Mouse (Mus musculus) hindbrain, embryonic 11.5 days (tissue): Measurements from ENCODE around the gene Nxph4. TPM values are rescaled to one million over a fixed set of nuclear protein-coding genes. Genes with fewer than 3 reads are reported as not detected.

ENCODE experiments used
- ATAC-seq: fragments of 200-750 bp; cut with Nextera tagmentation; 2 replicates; pipeline ENCODE4 v1.8.0; 2017; ENCODE audit warnings: mild to moderate bottlenecking, moderate TSS enrichment, moderate library complexity; ENCODE audit not compliant: low FRiP score
- DNase-seq: peaks from one replicate; pipeline ENCODE4 v3.0.0-alpha.2; 2015; ENCODE audit warnings: low spot score
- H3K27ac ChIP-seq: fragments of 300-500 bp; sonication (generic); 2 replicates; pipeline ENCODE4 v1.5.1; 2014; ENCODE audit warnings: mild to moderate bottlenecking, low read depth, low read length
- H3K27me3 ChIP-seq: fragments of 300-500 bp; sonication (generic); 2 replicates; pipeline ENCODE4 v1.6.1; 2014; ENCODE audit warnings: mild to moderate bottlenecking, low read length, moderate library complexity, mixed read lengths; ENCODE audit not compliant: control insufficient read depth, insufficient read depth
- H3K36me3 ChIP-seq: fragments of 300-500 bp; sonication (generic); 2 replicates; pipeline ENCODE4 v1.6.1; 2014; ENCODE audit warnings: mild to moderate bottlenecking, low read length, moderate library complexity, mixed read lengths; ENCODE audit not compliant: control insufficient read depth, insufficient read depth
- H3K4me1 ChIP-seq: fragments of 300-500 bp; sonication (generic); replicated peaks from 2 replicates; pipeline ENCODE4 v1.6.1; 2014; ENCODE audit warnings: low read length, mixed read lengths; ENCODE audit not compliant: control insufficient read depth, insufficient read depth
- H3K4me2 ChIP-seq: fragments of 300-500 bp; sonication (generic); replicated peaks from 2 replicates; pipeline ENCODE4 v1.6.1; 2014; ENCODE audit warnings: mild to moderate bottlenecking, low read depth, low read length
- H3K4me3 ChIP-seq: fragments of 300-500 bp; sonication (generic); 2 replicates; pipeline ENCODE4 v1.5.1; 2014; ENCODE audit warnings: low read depth, low read length
- H3K9ac ChIP-seq: fragments of 300-500 bp; sonication (generic); 2 replicates; pipeline ENCODE4 v1.6.1; 2014; ENCODE audit warnings: low read depth, low read length
- H3K9me3 ChIP-seq: fragments of 300-500 bp; sonication (generic); 2 replicates; pipeline ENCODE4 v1.6.1; 2016; ENCODE audit warnings: low read length; ENCODE audit not compliant: control insufficient read depth
- WGBS: fragments of 180-500 bp; shearing (Covaris S2); extraction: QIAGEN DNeasy Blood & Tissue Kit; methylation state at CpG from one replicate; pipeline ENCODE4 v1.1.7; 2014; 5-methylcytosine and 5-hydroxymethylcytosine counted together
- polyA plus RNA-seq: library from polyadenylated mRNA; unstranded; fragments of >200 nt; fragmentation: Nextera tagmentation; extraction: Ambion mirVana; gene quantifications from 2 replicates; pipeline ENCODE4 v1.2.1, GENCODE M21; 2014

Gene Nxph4
- polyA plus RNA-seq, 1 experiment from 2014 or later, result 59.8 TPM

DNA sequence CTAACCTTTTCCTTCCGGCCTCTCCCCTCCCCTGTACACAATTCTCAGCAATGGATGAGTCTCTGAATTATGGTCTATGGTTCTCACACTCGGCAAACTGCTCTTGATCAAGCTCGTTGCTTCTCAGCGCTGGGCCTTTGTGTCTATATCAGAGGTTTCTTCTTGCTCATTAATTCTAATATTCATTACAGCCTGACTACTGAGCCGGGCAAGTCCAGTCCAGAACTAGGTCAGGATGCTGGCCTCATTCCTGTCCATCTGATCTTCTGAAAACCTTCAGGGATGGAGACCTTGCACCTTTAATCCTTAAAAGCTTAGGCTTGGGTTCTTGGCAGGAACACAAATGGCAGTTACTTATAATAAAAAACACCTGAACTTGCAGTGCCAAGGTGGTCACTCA, 34.8 kb downstream of the Nxph4 start:
- Histone ChIP-seq H3K4me2 (no peak overlapping the region), H3K36me3 (peaks cover 6% of the 10 kb centered on the region)

DNA sequence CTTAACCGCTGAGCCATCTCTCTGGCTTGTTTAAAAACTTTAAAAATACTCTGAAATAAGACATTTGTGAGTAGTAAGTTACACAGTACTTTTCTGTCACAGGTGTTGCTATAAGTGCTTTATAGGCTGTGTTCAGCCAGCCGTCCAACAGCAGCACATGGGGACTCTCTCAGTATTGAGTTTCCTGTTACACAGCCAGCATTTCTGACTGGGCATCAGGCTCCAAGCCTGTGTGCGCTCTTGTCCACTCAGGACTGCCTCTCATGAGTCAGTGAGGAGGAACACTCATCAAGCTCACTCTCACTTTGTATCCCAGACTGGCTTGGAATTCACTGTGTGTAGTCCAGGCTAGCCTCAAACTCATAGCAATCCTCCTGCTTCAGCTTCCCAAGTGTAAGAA, 38.2 kb downstream of the Nxph4 start:
- no peak overlapping the region for H3K4me3 ChIP-seq
- ATAC-seq, result no peak
- 93% methylated on average over 3 of the region's 3 CpGs for WGBS

More for the DNA sequence above, 34.8 kb downstream of the Nxph4 start:
- Histone ChIP-seq H3K4me1 (no peaks in the 10 kb centered on the region), H3K27ac (no peak overlapping the region), H3K9ac (no peak overlapping the region), H3K4me3 (no peak overlapping the region), H3K27me3 (no peaks in the 10 kb centered on the region), H3K9me3 (no peaks in the 10 kb centered on the region)
- WGBS, result 87% methylated on average over 5 of the region's 5 CpGs
- DNase-seq (no peak), ATAC-seq (no peak)

DNA sequence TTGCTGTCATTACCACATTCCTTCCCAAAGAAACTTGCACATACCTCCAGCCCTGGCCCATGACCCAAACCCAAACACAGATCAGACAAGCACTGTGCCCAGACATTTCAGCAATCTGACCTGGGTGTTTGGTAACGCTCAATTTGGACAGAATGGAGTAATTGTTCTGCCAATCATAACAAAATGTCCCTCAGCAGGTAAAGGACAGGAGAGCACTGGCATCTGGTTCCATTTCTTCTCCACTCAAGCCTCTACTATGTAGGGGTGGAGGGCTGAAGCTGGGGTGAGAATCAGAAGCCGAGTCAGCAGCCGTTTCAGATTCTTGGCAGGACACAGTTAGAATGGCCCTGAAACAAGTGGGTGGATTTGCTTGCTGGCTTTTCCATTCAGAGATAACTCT, 42.2 kb downstream of the Nxph4 start:
- H3K27ac ChIP-seq, result no peak overlapping the region
- H3K27me3 ChIP-seq, result no peaks in the 10 kb centered on the region

More for the DNA sequence above, 38.2 kb downstream of the Nxph4 start:
- Histone ChIP-seq H3K4me1 (no peaks in the 10 kb centered on the region), H3K4me2 (no peak overlapping the region), H3K36me3 (peaks cover 11% of the 10 kb centered on the region), H3K9me3 (no peaks in the 10 kb centered on the region), H3K9ac (no peak overlapping the region), H3K27ac (no peak overlapping the region), H3K27me3 (no peaks in the 10 kb centered on the region)
- DNase-seq, result no peak

DNA sequence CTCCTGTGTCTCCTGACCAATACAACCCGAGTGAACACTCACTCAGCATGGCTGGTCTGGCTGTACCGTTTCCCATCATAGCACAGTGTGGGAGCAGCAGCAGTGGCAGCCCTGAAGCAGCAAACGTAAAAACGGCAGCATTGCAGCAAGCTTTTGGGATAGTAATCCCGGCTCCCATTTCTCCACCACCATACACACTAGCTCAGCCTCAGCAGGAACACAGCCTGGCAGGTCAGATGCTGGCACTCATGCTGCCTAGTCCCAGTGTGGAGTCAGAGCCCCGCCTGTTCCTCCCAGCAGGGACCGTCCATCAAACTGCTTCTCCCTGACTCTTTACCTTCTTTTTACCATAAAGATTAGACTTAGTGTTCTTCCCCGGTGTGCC, 43.2 kb downstream of the Nxph4 start:
- Histone ChIP-seq H3K36me3 (peaks cover 11% of the 10 kb centered on the region), H3K27me3 (no peaks in the 10 kb centered on the region), H3K9me3 (no peaks in the 10 kb centered on the region), H3K9ac (no peak overlapping the region), H3K27ac (0 out of 2 replicates have a peak overlapping the region, but pooled peaks have one; percentile 17), H3K4me3 (no peak overlapping the region), H3K4me1 (no peaks in the 10 kb centered on the region), H3K4me2 (no peak overlapping the region)
- WGBS, result 57% methylated on average over 8 of the region's 8 CpGs
- ATAC-seq, result no peak
- no peak for DNase-seq

More for the DNA sequence above, 42.2 kb downstream of the Nxph4 start:
- DNase-seq (no peak), ATAC-seq (no peak)
- no peak overlapping the region for H3K4me3 ChIP-seq
- no peaks in the 10 kb centered on the region for H3K9me3 ChIP-seq
- H3K4me2 ChIP-seq, result no peak overlapping the region
- WGBS, result 85% methylated on average over 3 of the region's 3 CpGs
- no peaks in the 10 kb centered on the region for H3K4me1 ChIP-seq
- peaks cover 11% of the 10 kb centered on the region for H3K36me3 ChIP-seq
- H3K9ac ChIP-seq, result no peak overlapping the region

DNA sequence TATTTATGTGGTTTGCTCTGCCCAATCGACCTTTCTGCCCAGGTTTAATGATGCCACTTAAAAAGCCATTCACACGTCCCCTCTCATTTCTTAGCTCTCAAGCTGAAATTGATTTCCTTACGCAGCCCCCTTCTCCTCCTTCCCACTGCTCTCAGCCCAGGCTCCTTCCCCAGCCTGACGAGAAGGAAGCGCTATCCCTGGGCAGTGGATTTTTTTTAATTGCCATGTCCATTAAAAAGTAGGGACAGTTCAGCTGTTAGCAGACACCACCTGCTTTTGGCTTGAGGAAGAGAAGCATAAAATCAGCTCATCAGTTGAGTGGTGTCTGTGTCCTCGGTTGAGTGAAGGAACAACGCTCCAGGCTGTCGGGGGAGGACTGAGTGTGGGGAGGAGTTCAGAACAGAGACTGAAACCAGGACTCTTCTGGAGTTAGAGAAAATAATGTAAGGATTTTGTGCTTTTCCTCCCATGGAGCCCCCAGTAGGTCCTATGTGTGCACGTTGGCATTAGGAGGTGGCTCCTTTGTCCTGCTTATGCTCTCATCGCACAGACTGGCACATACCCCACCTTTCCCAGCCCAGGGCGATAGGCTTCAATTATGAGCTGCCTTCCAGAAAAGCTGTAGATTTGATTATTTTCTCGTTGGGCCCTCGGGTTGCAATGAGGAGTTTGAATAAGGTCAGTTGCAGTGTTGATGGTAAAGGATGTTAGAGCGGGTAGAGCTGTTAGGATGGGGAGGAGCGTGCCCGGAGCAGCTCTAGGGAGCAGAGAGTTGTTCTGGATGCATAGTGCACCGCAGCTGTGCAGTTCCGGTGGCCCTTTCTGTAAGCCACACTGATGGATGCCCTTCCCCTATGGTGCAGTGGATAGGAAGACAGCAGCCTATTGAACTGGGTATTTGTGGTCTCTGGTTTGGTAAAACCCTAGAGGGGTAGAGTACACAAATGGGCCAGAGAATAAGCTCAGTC, 43.9 kb downstream of the Nxph4 start:
- no peak overlapping the region for H3K4me3 ChIP-seq
- H3K4me2 ChIP-seq, result no peak overlapping the region
- WGBS, result 81% methylated on average over 18 of the region's 18 CpGs
- ATAC-seq (no peak), DNase-seq (no peak)
- 0 out of 2 replicates have a peak overlapping the region, but pooled peaks have one; percentile 17 for H3K27ac ChIP-seq
- H3K36me3 ChIP-seq, result peaks cover 11% of the 10 kb centered on the region
- no peaks in the 10 kb centered on the region for H3K4me1 ChIP-seq
- H3K9me3 ChIP-seq, result no peaks in the 10 kb centered on the region
- H3K27me3 ChIP-seq, result no peaks in the 10 kb centered on the region
- H3K9ac ChIP-seq, result no peak overlapping the region

DNA sequence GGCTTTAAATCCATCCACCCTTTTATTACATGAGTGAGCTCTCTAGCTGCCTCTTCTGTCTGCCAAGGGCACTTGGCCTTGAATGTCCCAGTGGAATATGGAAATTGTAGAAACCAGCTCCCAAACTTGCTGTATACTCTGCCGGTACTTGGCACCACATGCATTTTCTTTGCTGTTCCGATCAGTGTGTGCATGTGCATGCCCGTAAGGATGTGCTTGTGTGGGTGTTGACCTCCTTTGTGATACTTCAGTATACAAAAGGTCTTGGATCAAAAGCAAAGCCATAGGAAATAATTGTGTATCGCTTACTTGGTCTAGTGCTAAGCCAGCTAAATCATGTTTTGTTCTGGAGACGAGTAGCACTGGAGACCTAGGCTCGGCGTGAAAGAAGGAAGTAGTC, 45.5 kb downstream of the Nxph4 start:
- Histone ChIP-seq H3K27ac (no peak overlapping the region), H3K4me1 (no peaks in the 10 kb centered on the region), H3K4me2 (no peak overlapping the region), H3K9me3 (no peaks in the 10 kb centered on the region), H3K36me3 (peaks cover 5% of the 10 kb centered on the region), H3K9ac (no peak overlapping the region), H3K27me3 (no peaks in the 10 kb centered on the region), H3K4me3 (no peak overlapping the region)
- no peak for ATAC-seq
- 88% methylated on average over 7 of the region's 7 CpGs for WGBS
- no peak for DNase-seq

DNA sequence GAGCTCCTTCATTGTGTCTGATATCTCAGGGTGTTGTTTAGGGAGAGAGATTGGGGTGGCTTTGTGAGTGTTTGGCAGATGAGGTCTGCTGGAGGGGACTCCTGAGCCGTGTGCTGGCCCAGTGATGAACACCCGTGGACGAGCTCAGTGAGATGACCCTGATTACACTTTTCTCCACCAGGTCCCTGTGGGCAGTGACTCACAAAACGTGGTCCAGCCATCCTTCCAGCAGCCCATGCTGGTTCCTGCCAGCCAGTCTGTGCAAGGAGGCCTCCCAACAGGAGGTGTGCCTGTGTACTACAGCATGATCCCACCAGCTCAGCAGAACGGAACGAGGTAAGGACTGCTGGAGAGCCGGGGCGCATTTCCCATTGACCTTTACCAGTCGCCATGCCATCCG, 49.1 kb downstream of the Nxph4 start:
- Histone ChIP-seq H3K4me1 (no peaks in the 10 kb centered on the region), H3K27me3 (no peaks in the 10 kb centered on the region), H3K27ac (no peak overlapping the region), H3K9me3 (no peaks in the 10 kb centered on the region), H3K9ac (no peak overlapping the region), H3K36me3 (no peaks in the 10 kb centered on the region), H3K4me2 (no peak overlapping the region), H3K4me3 (no peak overlapping the region)
- 90% methylated on average over 10 of the region's 10 CpGs for WGBS
- no peak for ATAC-seq
- no peak for DNase-seq

DNA sequence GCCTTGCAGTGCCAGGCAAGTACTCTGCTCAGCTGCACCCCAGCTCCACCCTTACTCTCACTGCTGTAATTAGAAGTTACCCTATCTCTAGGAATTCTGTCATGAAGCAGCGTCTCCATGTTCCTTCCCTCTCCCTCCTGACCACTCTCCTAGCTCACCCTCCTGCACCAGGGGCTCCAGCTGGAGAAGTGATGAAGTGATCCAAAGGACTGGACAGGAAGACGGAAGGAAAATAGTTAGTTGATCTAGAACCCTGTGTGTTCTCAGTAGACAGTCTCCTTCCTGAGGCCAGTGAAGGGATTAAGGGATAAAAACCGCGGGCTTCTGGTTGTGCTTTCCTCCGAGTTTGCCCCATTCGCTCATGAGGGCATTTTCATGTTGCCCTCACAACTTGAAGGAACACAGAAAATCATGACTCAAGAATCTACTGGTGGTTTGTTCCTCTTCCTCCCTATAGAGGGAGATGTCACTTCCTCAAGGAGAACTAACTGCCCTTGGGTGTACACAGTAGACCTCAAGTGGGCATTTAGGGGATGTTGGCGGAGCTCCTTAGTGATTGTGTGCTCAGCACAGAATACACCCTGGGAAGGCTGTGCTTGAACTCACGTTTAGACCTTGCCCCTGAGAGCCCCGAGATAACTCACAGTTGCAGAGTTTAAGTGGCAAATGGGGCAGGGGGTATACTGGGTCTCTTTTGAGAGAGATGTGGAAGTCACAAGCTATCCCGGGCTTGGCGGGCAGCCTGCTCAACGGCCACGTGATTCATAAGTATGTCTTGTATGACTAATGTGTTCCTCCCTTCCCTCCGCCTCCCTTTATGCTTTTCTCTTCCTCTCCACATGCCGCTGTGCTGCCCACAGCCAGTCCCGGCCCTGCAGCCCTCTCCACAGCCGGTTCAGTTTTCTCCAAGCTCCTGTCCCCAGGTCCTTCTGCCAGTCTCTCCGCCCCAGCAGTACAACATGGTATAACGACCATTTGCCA, 53.2 kb downstream of the Nxph4 start:
- no peak for ATAC-seq
- Histone ChIP-seq H3K4me1 (no peaks in the 10 kb centered on the region), H3K4me3 (no peak overlapping the region), H3K27ac (no peak overlapping the region), H3K9ac (no peak overlapping the region), H3K27me3 (no peaks in the 10 kb centered on the region), H3K9me3 (no peaks in the 10 kb centered on the region), H3K4me2 (no peak overlapping the region), H3K36me3 (no peaks in the 10 kb centered on the region)
- 91% methylated on average over 19 of the region's 19 CpGs for WGBS
- DNase-seq, result no peak
